Mouse (Mus musculus) testis, postnatal 14 days (tissue): ENCODE data around the gene Olfr1053.
"Not testable (repeated sequence)": the region's sequence is repeated elsewhere in the genome, so short reads cannot be mapped to it uniquely, and the experiment has no call there.

Experiments used
- DNase-seq: peaks from one replicate; pipeline ENCODE4 v3.0.0; 2021; ENCODE audit warnings: low spot score

Gene Olfr1053

DNA sequence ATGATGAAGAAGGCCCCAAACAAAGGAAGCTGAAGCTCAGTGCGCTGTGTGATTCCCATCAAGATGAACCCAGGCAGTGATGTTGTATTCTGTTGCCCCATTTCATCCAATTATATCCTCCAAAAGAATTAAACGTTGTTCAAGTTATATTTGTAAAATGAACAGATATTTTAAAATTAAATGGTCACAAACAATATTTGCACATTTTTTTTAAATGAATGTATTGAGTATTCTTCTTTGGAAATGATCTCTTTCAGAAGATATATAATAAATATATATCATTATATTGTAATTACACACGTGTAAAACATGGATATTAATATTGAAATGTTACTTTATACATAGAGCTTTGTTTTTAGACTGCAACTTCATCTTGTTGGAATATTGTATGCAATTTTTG is at the start of gene Olfr1053:
Gene Olfr1053 (minus strand): TSS at position 101 of the 400 bp plus-strand sequence.
- DNase-seq, result no peak

- DNase-seq, result no peak
Measured at GRCm38 (mm10) chr2:86362369-86362768, 47.3 kb upstream of the Olfr1053 start, which contains the start of gene Olfr1056. TSS of gene Olfr1056 (minus strand) at chr2:86362469.

DNA sequence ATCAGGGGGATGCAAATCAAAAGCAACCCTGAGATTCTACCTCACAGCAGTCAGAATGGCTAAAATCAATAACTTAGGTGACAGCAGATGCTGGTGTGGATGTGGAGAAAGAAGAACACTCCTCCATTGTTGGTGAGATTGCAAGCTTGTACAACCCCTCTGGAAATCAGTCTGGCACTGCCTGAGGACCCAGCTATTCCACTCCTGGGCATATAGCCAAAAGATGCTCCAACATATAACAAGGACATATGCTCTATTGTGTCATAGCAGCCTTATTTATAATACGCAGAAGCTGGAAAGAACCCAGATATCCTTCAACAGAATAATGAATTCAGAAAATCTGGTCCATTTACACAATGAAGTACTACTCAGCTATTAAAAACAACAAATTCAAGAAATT is 36.7 kb upstream of the Olfr1053 start:
- not testable (repeated sequence) for DNase-seq

DNA sequence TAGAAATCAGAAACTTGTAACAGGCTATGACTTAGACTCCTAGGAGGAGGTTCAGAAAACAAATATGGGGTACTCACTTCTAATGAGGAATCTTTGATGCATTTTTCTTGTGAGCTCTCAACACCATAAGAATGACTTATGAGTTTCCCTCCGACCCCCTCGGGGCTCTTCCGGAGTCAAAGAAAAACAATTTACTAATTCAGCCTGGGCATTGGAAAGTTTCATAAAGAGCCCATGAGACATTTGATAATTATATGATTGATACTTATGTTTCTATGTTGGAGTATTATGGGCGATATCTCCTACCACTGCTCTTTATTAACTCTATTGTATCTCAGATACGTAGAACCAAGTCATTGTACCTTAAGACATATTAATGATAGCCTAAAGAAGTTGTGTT is 35.1 kb upstream of the Olfr1053 start, which contains the start of gene Olfr1055:
Gene Olfr1055 (minus strand): TSS at position 101 of the 400 bp plus-strand sequence.
- no peak for DNase-seq

DNA sequence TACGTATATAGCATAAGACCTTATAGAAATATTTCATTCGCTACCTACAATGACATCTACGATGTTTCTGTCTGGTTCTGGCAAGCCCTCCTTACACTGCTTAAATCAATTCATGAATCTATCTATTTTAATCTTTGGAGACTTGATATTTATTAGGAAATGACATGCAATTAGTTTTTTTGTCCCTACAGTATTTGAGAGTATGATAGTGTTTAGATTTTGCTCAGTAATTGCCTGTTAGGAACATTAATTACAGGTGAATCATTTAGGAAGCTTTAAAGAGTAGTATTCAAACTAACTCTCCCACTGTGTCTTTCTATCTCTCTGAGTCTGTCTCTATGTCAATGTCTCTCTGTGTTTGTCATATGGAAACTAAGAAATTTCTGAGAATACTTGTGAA is 20.2 kb upstream of the Olfr1053 start, which contains the start of gene Olfr1054:
Gene Olfr1054 (minus strand): TSS at position 101 of the 400 bp plus-strand sequence.
- DNase-seq, result no peak

DNA sequence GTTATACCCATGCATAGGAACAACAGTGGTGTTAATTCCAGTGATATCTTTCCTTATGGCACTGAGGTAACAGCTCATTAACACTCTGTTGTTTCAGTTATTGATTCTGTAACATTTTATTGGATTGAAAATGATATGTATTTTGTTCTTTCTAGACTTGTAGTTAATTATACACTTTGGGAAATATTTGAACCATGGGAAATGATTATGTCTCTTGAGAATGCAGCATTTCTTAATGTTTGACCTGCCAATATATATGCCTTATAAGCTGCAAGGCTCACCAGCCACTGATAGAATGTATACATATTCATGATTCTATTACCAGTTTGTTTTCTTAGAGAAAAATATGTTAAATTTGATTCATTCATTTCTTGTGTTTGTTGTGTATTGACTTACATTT is 22.9 kb downstream of the Olfr1053 start, which contains the start of gene Olfr1052:
Gene Olfr1052 (plus strand): TSS at position 301 of the 400 bp plus-strand sequence.
- no peak for DNase-seq

DNA sequence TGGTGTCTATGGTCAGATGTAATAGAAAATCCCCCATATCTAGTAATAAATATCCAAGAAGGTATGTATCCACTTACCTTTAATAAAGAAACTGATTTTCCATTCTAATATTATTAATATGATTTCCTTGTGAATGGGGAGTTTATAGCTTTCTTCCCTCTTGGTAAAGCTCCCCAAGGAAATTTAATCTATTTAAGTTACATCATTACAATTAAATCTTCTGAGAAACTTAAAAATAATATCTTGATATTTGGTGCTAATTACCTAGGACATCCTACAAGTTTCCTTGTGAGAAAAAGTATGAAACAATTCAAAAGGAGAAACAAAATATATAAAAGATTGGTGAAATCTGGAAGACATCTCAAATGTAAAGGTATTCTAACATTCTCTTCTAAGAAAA is 36.1 kb downstream of the Olfr1053 start, which contains the start of gene Olfr1051:
Gene Olfr1051 (minus strand): TSS at position 101 of the 400 bp plus-strand sequence.
- DNase-seq, result not testable (repeated sequence)
